In genomic region chr13:94296371-94296770, GRCm38 (mm10) we compare ENCODE assay signal across 18 mouse cellular contexts. TPM values are rescaled to one million over a fixed set of nuclear protein-coding genes. Genes with fewer than 3 reads are reported as not detected.
DNase-seq lines count a peak whose midpoint lies in the region; ATAC-seq and TF ChIP-seq lines count a peak whose summit lies in the region.
"Had no signal": no experiment of that assay in that cellular context is flagged by ENCODE, and none has a peak within 500 bp of the region (broad histone marks: within the 10 kb centered on the region; RNA-seq: fewer than 3 reads in every experiment).

No protein-coding gene starts in this region.

- ATAC-seq in granulocyte monocyte progenitor cell, adult 5-6 weeks (replicated peaks; ENCODE audit: poor library complexity, severe bottlenecking), result peak; percentile 28
- peak; percentile 18; the same call in 1 of the 2 replicates for ATAC-seq in megakaryocyte progenitor cell, adult 5-6 weeks (replicated peaks; ENCODE audit: poor library complexity)
- no peak for ATAC-seq in cerebellum, adult (ENCODE audit: insufficient number of reproducible peaks, low FRiP score, low TSS enrichment)
- ATAC-seq: forebrain, embryonic 13.5 days; forebrain, postnatal 0 days had no signal

- no peaks in the 10 kb centered on the region for H3K36me3 ChIP-seq in testis, adult 2 months (ENCODE audit: control insufficient read depth, insufficient read depth, low read length)
- H3K36me3 ChIP-seq: embryonic facial prominence, embryonic 10.5 days; G1E; hindbrain, embryonic 15.5 days had no signal

- peaks cover 2% of the 10 kb centered on the region; the same call in 1 of the 2 replicates for H3K4me1 ChIP-seq in testis, adult 2 months (ENCODE audit: control insufficient read depth, insufficient read depth, low read length)
- H3K4me1 ChIP-seq: forebrain, embryonic 13.5 days; hindbrain, embryonic 15.5 days had no signal

- no peak for DNase-seq in testis, postnatal 10 days (ENCODE audit: low spot score)
- DNase-seq in layer of hippocampus, adult 8-10 months (ENCODE audit: low spot score in 2 of 2), result no peak
- DNase-seq: adrenal gland, adult 8-10 months; adrenal gland, postnatal 36 days; cerebellum, adult 2 months; cerebellum, postnatal 10 days; forebrain, postnatal 0 days; gastrocnemius, postnatal 36 days; heart, postnatal 36 days had no signal

- no peak for TF ChIP-seq POLR2A in testis, adult 2 months (IDR thresholded peaks at IDR 0.05; ENCODE audit: control insufficient read depth, low read depth, low read length)

- no peak overlapping the region for H3K27ac ChIP-seq in testis, adult 2 months (ENCODE audit: control insufficient read depth, insufficient read depth, low read depth, low read length)
- H3K27ac ChIP-seq: embryonic facial prominence, embryonic 10.5 days; forebrain, embryonic 13.5 days; heart, adult 2 months; hindbrain, embryonic 15.5 days had no signal

- no peak for TF ChIP-seq CTCF in testis, adult 2 months (IDR thresholded peaks at IDR 0.05; ENCODE audit: control insufficient read depth, insufficient read depth, insufficient replicate concordance, low read depth, low read length)

- H3K27me3 ChIP-seq in testis, adult 2 months (ENCODE audit: control insufficient read depth, insufficient read depth, low read length), result no peaks in the 10 kb centered on the region
- H3K27me3 ChIP-seq: forebrain, embryonic 13.5 days; hindbrain, embryonic 15.5 days had no signal

- peak overlapping the region; percentile 28 for H3K4me3 ChIP-seq in testis, adult 2 months (ENCODE audit: control insufficient read depth, low read depth, low read length)
- H3K4me3 ChIP-seq: embryonic facial prominence, embryonic 10.5 days; forebrain, embryonic 13.5 days; heart, adult 2 months; hindbrain, embryonic 15.5 days had no signal

RNA-seq across cellular contexts. Expression of gene Scamp1, which starts 10.7 kb away (rescaled TPM):
- 178 and 229 TPM in 2 replicates for polyA plus RNA-seq in testis, adult 2 months (2012; rRNA removed)
- total RNA-seq in granulocyte monocyte progenitor cell, adult 5-6 weeks (2014; fragmentation: Nextera tagmentation), result 8.1 and 13.7 TPM in 2 replicates
- 14.7 and 24.6 TPM in 2 replicates for total RNA-seq in granulocyte monocyte progenitor cell, adult 5-6 weeks (2017)
- 18.5 and 20.0 TPM in 2 replicates for total RNA-seq in megakaryocyte progenitor cell, adult 5-6 weeks (2015)
- total RNA-seq in megakaryocyte progenitor cell, adult 5-6 weeks (2017), result 11.0 and 14.9 TPM in 2 replicates
- 100 to 1,000 TPM; 163 to 188 (median 179) TPM for total RNA-seq in layer of hippocampus, adult 8-10 months (2022)
- polyA plus RNA-seq: G1E had no signal

Comparison
In these comparisons a context has a peak if more than half of its experiments do, and no peak if none do; other contexts are left out.
1. RNA of gene Scamp1, which starts 10.7 kb away (total RNA-seq): 163 to 188 TPM in layer of hippocampus, adult 8-10 months; 8.1 to 24.6 TPM in granulocyte monocyte progenitor cell, adult 5-6 weeks and 11.0 to 20.0 TPM in megakaryocyte progenitor cell, adult 5-6 weeks; every median in the first group is over 4 times any median in the second.